ENCODE assay signal across 13 mouse cellular contexts in the genomic region with DNA sequence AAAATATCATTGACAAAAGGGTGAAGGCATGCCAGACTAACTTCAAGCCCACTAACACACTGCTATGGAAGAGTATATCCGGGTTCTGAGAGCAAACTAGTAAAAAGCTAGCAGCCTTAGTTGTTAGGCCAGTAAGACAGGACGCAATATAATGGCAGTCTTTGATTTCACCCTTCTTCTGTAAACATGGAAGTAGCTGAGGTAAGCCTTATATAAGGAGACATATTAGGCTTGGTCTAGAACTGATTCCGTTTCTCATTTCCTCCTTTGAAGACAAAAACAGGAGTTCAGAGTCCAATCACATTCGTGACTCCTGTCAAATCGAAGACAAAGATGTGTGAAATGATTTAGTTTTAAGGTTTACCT. TPM values are rescaled to one million over a fixed set of nuclear protein-coding genes. Genes with fewer than 3 reads are reported as not detected.
A peak's percentile ranks its signal among the peaks of the same experiment; 100 is the strongest.
DNase-seq lines count a peak whose midpoint lies in the region; ATAC-seq and TF ChIP-seq lines count a peak whose summit lies in the region.
"Had no signal": no experiment of that assay in that cellular context is flagged by ENCODE, and none has a peak within 500 bp of the region (broad histone marks: within the 10 kb centered on the region; RNA-seq: fewer than 3 reads in every experiment).

No protein-coding gene starts in this region.

- no peaks in the 10 kb centered on the region for H3K36me3 ChIP-seq in heart, embryonic 10.5 days
- no peaks in the 10 kb centered on the region for H3K36me3 ChIP-seq in liver, postnatal 0 days (replicated peaks; ENCODE audit: insufficient read depth, low read length)
- H3K36me3 ChIP-seq: G1E had no signal

- H3K4me3 ChIP-seq in heart, embryonic 10.5 days = 0 out of 2 replicates have a peak overlapping the region, but pooled peaks have one; percentile 46
- H3K4me3 ChIP-seq in layer of hippocampus, adult 2 months = no peak overlapping the region; the same call in 1 of the 2 replicates
- H3K4me3 ChIP-seq in bone marrow macrophage, adult 2 months (ENCODE audit: insufficient read depth, low read length) = no peak overlapping the region
- no peak overlapping the region for H3K4me3 ChIP-seq in liver, postnatal 0 days (ENCODE audit: low read depth, low read length)

- H3K9ac ChIP-seq in liver, postnatal 0 days (replicated peaks) = no peak overlapping the region

- H3K4me2 ChIP-seq in liver, postnatal 0 days (ENCODE audit: low read depth, low read length) = peak overlapping the region; percentile 61; the same call in 1 of the 2 replicates

- peaks cover 5% of the 10 kb centered on the region; the same call in 1 of the 2 replicates for H3K4me1 ChIP-seq in heart, embryonic 10.5 days
- peaks cover 33% of the 10 kb centered on the region for H3K4me1 ChIP-seq in bone marrow macrophage, adult 2 months (ENCODE audit: control insufficient read depth, insufficient read depth, low read length)
- peaks cover 6% of the 10 kb centered on the region for H3K4me1 ChIP-seq in liver, postnatal 0 days (ENCODE audit: insufficient read depth)

- H3K9me3 ChIP-seq in heart, embryonic 10.5 days = no peaks in the 10 kb centered on the region
- no peaks in the 10 kb centered on the region for H3K9me3 ChIP-seq in liver, postnatal 0 days (ENCODE audit: low read length)
- H3K9me3 ChIP-seq: G1E had no signal

- ATAC-seq in liver, postnatal 0 days = no peak

- no peak for TF ChIP-seq CTCF in layer of hippocampus, adult 2 months (conservative IDR thresholded peaks at IDR 0.05)
- TF ChIP-seq CTCF in bone marrow macrophage, adult 2 months (IDR thresholded peaks at IDR 0.05; ENCODE audit: low read depth, low read length) = no peak
- no peak for TF ChIP-seq CTCF in liver, postnatal 0 days (IDR thresholded peaks at IDR 0.05; ENCODE audit: low read depth)

- peak overlapping the region; percentile 78 for H3K27ac ChIP-seq in heart, embryonic 10.5 days
- H3K27ac ChIP-seq in layer of hippocampus, adult 2 months = peak overlapping the region; percentile 70
- H3K27ac ChIP-seq in bone marrow macrophage, adult 2 months (ENCODE audit: insufficient read depth, low read depth, low read length) = peak overlapping the region; percentile 97
- H3K27ac ChIP-seq in liver, postnatal 0 days (ENCODE audit: low read depth) = peak overlapping the region; percentile 71; the same call in 1 of the 2 replicates

- 74% methylated on average over 5 of the region's 5 CpGs for WGBS in heart, embryonic 10.5 days
- WGBS in liver, postnatal 0 days (ENCODE audit: insufficient replicate concordance) = 48% methylated on average over 5 of the region's 5 CpGs

- TF ChIP-seq POLR2A in bone marrow macrophage, adult 2 months (IDR thresholded peaks at IDR 0.05; ENCODE audit: borderline replicate concordance, low read depth, low read length) = no peak

- H3K27me3 ChIP-seq in heart, embryonic 10.5 days (ENCODE audit: insufficient read depth, poor library complexity, severe bottlenecking) = no peaks in the 10 kb centered on the region
- no peaks in the 10 kb centered on the region for H3K27me3 ChIP-seq in liver, postnatal 0 days (ENCODE audit: insufficient read depth, low read length)

- TF ChIP-seq EP300 in liver, postnatal 0 days (IDR thresholded peaks at IDR 0.05; ENCODE audit: low read depth) = no peak

- no peak for DNase-seq in heart, embryonic 10.5 days (ENCODE audit: low spot score)
- DNase-seq in heart, adult 8-10 months (ENCODE audit: low spot score) = no peak
- DNase-seq in layer of hippocampus, adult 2 months (ENCODE audit: low spot score in 2 of 2) = no peak
- DNase-seq in layer of hippocampus, adult 18-20 months (ENCODE audit: low spot score in 2 of 2) = no peak
- no peak for DNase-seq in liver, postnatal 0 days
- no peak for DNase-seq in adrenal gland, adult 8-10 months
- no peak for DNase-seq in embryo, embryonic 10.5 days (ENCODE audit: low spot score)
- DNase-seq: cerebellum, adult 18-20 months; left cerebral cortex, postnatal 4 days had no signal

RNA-seq across cellular contexts. Expression of gene Snx13, which starts 7.4 kb away (rescaled TPM):
- polyA plus RNA-seq in heart, embryonic 10.5 days (2016; fragmentation: Nextera tagmentation; extraction: Ambion mirVana) = 25.0 and 31.5 TPM in 2 replicates
- total RNA-seq in heart, adult 8-10 months (2022) = 10 to 100 TPM; 57.1 to 78.2 (median 70.0) TPM
- total RNA-seq in layer of hippocampus, adult 2 months (2021) = 10 to 100 TPM; 62.0 to 62.1 TPM
- total RNA-seq in layer of hippocampus, adult 18-20 months (2021) = 10 to 100 TPM; 63.5 to 65.4 TPM
- 39.0 and 42.0 TPM in 2 replicates for polyA plus RNA-seq in bone marrow macrophage, adult 2 months (2012; ENCODE audit: insufficient read depth, insufficient read length, missing spikeins)
- 10.4 and 10.6 TPM in 2 replicates for polyA plus RNA-seq in liver, postnatal 0 days (2015; fragmentation: Nextera tagmentation; extraction: Ambion mirVana)
- 10 to 100 TPM; 34.7 to 48.5 (median 43.9) TPM for total RNA-seq in adrenal gland, adult 8-10 months (2022)

RNA-seq across cellular contexts. Expression of gene Prps1l1, which starts 55.0 kb away (rescaled TPM):
- not detected in 2 replicates for polyA plus RNA-seq in heart, embryonic 10.5 days (2016; fragmentation: Nextera tagmentation; extraction: Ambion mirVana)
- total RNA-seq in heart, adult 8-10 months (2022) = not detected
- total RNA-seq in layer of hippocampus, adult 2 months (2021) = not detected
- total RNA-seq in layer of hippocampus, adult 18-20 months (2021) = not detected
- not detected in 2 replicates for polyA plus RNA-seq in bone marrow macrophage, adult 2 months (2012; ENCODE audit: insufficient read depth, insufficient read length, missing spikeins)
- not detected in 2 replicates for polyA plus RNA-seq in liver, postnatal 0 days (2015; fragmentation: Nextera tagmentation; extraction: Ambion mirVana)
- total RNA-seq in adrenal gland, adult 8-10 months (2022) = not detected
- total RNA-seq: left cerebral cortex, postnatal 4 days; midbrain, postnatal 0 days had no signal
- polyA plus RNA-seq: G1E; midbrain, postnatal 0 days; neural tube, embryonic 14.5 days had no signal
